Mouse (Mus musculus) forebrain, embryonic 16.5 days (tissue): ENCODE data around the gene Slc25a28. TPM values are rescaled to one million over a fixed set of nuclear protein-coding genes. Genes with fewer than 3 reads are reported as not detected.

ENCODE experiments used
- ATAC-seq: fragments of 200-750 bp; cut with Nextera tagmentation; 2 replicates; pipeline ENCODE4 v1.8.0; 2017; ENCODE audit warnings: mild to moderate bottlenecking, moderate library complexity
- H3K27ac ChIP-seq: fragments of 300-500 bp; sonication (generic); 2 replicates; pipeline ENCODE4 v1.5.1; 2014; ENCODE audit warnings: low read length, control low read depth
- H3K27me3 ChIP-seq: fragments of 300-500 bp; sonication (generic); replicated peaks from 2 replicates; pipeline ENCODE4 v1.6.1; 2014; ENCODE audit warnings: low read length; ENCODE audit not compliant: control insufficient read depth, insufficient read depth
- H3K36me3 ChIP-seq: fragments of 300-500 bp; sonication (generic); 2 replicates; pipeline ENCODE4 v1.6.1; 2014; ENCODE audit not compliant: control insufficient read depth, insufficient read depth
- H3K4me1 ChIP-seq: fragments of 300-500 bp; sonication (generic); replicated peaks from 2 replicates; pipeline ENCODE4 v1.6.1; 2014; ENCODE audit warnings: low read length; ENCODE audit not compliant: control insufficient read depth, insufficient read depth
- H3K4me2 ChIP-seq: fragments of 300-500 bp; sonication (generic); 2 replicates; pipeline ENCODE4 v1.6.1; 2014; ENCODE audit warnings: mild to moderate bottlenecking, low read length, control low read depth
- H3K4me3 ChIP-seq: fragments of 300-500 bp; sonication (generic); replicated peaks from 2 replicates; pipeline ENCODE4 v1.5.1; 2014; ENCODE audit warnings: mild to moderate bottlenecking, low read length, control low read depth
- H3K9ac ChIP-seq: fragments of 300-500 bp; sonication (generic); replicated peaks from 2 replicates; pipeline ENCODE4 v1.6.1; 2014; ENCODE audit warnings: low read depth, low read length, control low read depth
- H3K9me3 ChIP-seq: fragments of 300-500 bp; sonication (generic); 2 replicates; pipeline ENCODE4 v1.6.1; 2016; ENCODE audit warnings: low read length; ENCODE audit not compliant: control insufficient read depth
- WGBS: fragments of 180-500 bp; shearing (Covaris S2); extraction: QIAGEN DNeasy Blood & Tissue Kit; methylation state at CpG from one replicate; pipeline ENCODE4 v1.1.7; 2014; 5-methylcytosine and 5-hydroxymethylcytosine counted together
- microRNA-seq: library from miRNA; unstranded; fragments of <30 nt; microRNA quantifications from one replicate; pipeline ENCODE4, GENCODE M21; 2017
- polyA plus RNA-seq: library from polyadenylated mRNA; unstranded; fragments of >200 nt; fragmentation: Nextera tagmentation; extraction: Ambion mirVana; gene quantifications from 2 replicates; pipeline ENCODE4 v1.2.1, GENCODE M21; 2015

Gene Slc25a28
- polyA plus RNA-seq, 1 experiment from 2014 or later: 15.6 TPM

DNA sequence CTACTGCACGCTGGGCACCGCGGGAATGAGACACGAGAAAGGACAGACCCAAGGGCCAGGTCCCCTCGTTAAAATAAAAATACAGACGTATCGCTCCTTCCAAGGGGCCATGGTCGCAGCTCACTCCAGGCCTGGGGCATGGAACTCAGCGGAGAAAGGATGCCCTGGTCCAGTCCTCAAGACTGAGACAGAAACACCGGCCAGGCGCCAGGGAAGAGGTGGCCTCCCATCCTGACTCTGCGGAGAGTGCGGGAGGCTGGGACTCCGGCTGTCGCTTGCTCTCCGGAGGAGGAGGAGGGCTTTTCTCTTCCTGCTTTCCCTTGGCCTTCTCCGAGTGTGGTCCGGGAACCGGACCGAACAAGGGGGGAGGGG, 59.6 kb downstream of the Slc25a28 start:
- H3K4me1 ChIP-seq: peaks cover 34% of the 10 kb centered on the region
- H3K36me3 ChIP-seq: no peaks in the 10 kb centered on the region
- no peak for ATAC-seq
- peak overlapping the region; percentile 57 for H3K9ac ChIP-seq
- H3K4me2 ChIP-seq: peak overlapping the region; percentile 66
- no peaks in the 10 kb centered on the region for H3K9me3 ChIP-seq
- 1% methylated on average over 20 of the region's 20 CpGs for WGBS
- H3K27me3 ChIP-seq: peaks cover 47% of the 10 kb centered on the region
- H3K4me3 ChIP-seq: peak overlapping the region; percentile 47
- H3K27ac ChIP-seq: no peak overlapping the region

DNA sequence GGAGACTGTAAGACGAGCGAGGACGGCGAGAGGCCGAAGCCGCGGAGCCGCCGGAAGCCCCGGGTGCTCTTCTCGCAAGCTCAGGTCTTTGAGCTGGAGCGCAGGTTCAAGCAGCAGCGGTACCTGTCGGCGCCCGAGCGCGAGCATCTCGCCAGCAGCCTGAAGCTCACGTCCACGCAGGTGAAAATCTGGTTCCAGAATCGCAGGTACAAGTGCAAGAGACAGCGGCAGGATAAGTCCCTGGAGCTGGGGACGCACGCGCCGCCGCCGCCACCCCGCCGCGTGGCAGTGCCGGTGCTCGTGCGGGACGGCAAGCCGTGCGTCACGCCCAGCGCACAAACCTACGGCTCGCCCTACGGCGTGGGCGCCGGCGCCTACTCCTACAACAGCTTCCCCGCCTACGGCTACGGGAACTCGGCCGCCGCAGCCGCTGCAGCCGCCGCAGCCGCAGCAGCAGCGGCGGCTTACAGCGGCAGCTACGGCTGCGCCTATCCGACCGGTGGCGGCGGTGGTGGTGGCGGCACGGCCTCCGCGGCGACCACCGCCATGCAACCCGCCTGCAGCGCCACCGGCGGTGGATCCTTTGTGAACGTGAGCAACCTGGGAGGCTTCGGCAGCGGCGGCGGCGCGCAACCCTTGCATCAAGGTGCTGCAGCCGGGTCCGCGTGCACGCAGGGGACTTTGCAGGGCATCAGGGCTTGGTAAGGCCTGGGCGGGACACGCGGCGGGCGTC, 60.2 kb downstream of the Slc25a28 start:
- Histone ChIP-seq H3K9ac (peak overlapping the region; percentile 57), H3K9me3 (no peaks in the 10 kb centered on the region), H3K36me3 (no peaks in the 10 kb centered on the region), H3K4me2 (peak overlapping the region; percentile 66), H3K4me3 (peak overlapping the region; percentile 47), H3K4me1 (peaks cover 34% of the 10 kb centered on the region), H3K27ac (peak overlapping the region; percentile 21; the same call in 1 of the 2 replicates), H3K27me3 (peaks cover 47% of the 10 kb centered on the region)
- ATAC-seq: no peak
- under 1% methylated on average over 92 of the region's 92 CpGs for WGBS

Small RNAs within 50 kb of the gene (microRNA-seq; reads per million reads assigned to microRNA genes)
- not detected for gene Gm22646

Other genes with a start within 250 kb of the Slc25a28 start
- gene Cnnm1, start 234.4 kb downstream of the Slc25a28 start, polyA plus RNA-seq: 1.8 and 2.1 TPM in 2 replicates
- gene Got1, start 150.3 kb downstream of the Slc25a28 start, polyA plus RNA-seq: 72.2 and 78.6 TPM in 2 replicates
- 2.2 and 2.7 TPM in 2 replicates for gene Nkx2-3, start 62.6 kb downstream of the Slc25a28 start, polyA plus RNA-seq
- gene Entpd7, start 14.8 kb upstream of the Slc25a28 start, polyA plus RNA-seq: 8.9 and 9.6 TPM in 2 replicates
- 6.5 and 7.8 TPM in 2 replicates for gene Cutc, start 78.1 kb upstream of the Slc25a28 start, polyA plus RNA-seq
- gene Cox15, start 78.1 kb upstream of the Slc25a28 start, polyA plus RNA-seq: 10.4 and 11.8 TPM in 2 replicates
- not detected in 2 replicates for gene Abcc2, start 107.3 kb upstream of the Slc25a28 start, polyA plus RNA-seq